Mouse (Mus musculus) c-Kit-positive CD71-positive TER-119-negative erythroid progenitor cells, embryonic 14.5 days (primary cell): ENCODE results near the gene Agxt.

ENCODE experiments used
- DNase-seq: peaks from one replicate; pipeline ENCODE4 v3.0.0-alpha.2; 2013; ENCODE audit warnings: low read depth

Gene Agxt

GRCm38 (mm10) chr1:93135036-93135526, at the start of gene Agxt:
Gene Agxt (plus strand): TSS chr1:93135240.
- no peak for DNase-seq

DNA sequence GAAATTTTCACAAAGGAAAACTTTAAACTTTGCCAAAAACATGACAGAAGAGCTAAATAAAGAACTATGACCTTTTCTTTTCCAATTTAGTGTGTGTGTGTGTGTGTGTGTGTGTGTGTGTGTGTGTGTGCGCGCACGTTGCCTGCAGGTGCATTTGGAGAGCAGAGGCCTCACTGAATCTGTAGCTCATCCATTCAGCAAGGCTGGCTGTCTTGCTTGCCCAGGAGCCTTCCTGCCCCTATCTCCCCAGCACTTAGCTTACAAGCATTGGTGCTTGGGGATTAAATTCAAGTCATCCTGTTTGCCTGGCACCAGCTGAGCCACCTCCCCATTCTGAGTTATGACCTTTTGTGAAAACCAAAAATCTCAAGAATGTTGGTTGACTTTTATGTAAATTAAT, 42.5 kb upstream of the Agxt start:
- no peak for DNase-seq

DNA sequence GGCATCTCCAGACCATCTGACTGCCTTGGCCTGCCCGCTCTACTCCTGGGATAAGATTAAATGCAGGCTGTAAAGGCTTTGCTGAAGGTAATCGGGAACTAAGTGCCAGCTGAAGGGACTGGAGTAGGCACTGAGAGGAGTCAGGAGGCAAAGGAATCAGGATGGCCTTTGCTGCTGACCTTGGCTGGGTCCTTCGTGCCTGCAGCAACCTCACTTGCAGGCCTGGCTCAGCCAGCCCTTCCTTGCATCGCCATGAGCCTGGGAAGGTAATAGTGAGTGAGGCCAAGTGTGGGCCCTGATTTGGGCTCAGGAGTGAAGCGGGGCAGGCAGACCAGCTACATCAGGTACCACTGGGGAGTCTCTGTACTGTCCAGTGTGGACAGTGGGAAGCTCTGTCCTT, 36.1 kb upstream of the Agxt start:
- no peak for DNase-seq

- DNase-seq, result no peak
Measured at GRCm38 (mm10) chr1:93100243-93100575, 34.8 kb upstream of the Agxt start.

DNA sequence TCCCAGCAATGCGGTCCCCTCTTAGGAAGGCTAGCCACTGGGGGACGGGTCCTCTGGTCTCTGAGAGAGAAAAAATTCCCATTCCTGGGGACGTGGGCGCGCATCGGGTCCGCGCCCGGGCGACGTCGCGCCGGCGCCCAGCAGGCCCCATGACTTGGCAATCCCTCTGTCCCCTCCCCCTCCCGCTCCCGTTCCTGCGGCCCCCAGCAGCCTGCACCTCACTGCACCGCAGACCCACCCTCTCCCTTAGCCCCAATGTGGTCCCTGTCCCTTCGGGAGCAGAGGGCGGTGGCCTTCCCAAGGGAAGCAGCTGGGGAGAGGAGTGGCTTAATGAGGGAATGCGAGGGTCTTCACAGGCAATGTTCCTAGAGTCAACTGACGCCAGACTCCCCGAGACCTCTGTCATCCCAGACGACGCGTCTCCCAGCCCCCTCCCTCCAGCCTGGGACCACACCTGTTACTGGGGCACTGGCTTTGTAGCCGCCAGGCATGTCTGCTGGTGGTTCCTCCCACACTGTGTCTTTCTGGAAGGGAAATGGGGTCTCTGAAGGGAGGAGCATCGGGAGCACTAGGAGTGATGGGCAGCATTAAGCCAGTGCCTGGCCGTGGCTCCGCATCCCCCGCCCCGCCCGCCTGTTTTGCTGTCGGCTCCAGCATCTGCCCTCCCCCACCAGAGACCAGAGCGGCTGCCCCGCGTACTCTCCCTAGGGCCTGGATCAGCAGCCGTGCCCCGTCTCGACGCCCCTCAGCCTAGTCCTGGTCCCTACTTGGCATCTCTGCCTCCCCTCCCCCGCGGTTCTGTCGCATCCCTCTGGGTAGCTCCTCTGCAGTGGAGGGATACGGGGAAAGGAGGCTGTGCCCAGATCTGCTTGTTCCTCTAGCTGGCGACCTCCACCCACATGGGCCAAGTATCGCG, 34.2 kb upstream of the Agxt start:
- DNase-seq, result no peak

GRCm38 (mm10) chr1:93101571-93102061, 33.4 kb upstream of the Agxt start, which contains the start of gene Kif1a:
Gene Kif1a (minus strand): TSS chr1:93101951.
- DNase-seq, result no peak

- DNase-seq, result no peak
Measured at GRCm38 (mm10) chr1:93102700-93103099, 32.3 kb upstream of the Agxt start.

DNA sequence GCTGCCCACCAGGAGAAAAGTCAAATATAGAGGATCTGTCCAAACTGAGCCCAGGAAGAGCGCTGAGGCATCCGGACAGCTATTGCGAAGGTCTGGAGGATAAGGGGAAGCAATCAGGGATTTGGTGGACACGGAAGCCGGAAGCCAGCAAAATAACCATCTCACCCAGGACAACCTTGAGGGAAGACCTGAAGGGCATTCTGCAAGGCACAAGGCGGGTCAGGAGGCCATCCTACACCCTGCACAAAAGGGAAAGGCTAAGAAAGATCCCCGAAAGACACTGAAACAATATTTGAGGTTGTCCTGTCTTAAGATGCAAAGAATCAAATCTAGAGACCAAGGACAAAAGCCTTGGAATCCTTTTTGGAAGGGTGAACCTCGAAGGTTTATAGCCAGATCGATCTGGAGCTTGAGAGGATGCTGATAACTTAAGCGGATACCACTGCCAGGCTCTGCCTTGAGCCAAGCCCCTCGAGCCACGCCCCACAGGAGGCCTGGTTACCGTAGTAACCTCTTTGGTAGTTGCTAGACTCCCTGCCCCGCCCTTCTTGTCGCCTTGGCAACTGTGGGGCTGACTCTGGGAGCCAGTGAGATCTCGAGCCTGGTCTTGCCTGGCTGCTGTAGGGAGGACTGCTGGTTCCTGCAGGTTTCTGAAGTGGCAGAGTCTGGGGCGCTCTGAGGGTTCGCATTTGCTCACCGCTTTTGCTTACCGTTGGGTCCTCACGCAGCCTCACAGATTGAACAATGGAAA, 20.2 kb upstream of the Agxt start:
- DNase-seq, result peak; percentile 15

DNA sequence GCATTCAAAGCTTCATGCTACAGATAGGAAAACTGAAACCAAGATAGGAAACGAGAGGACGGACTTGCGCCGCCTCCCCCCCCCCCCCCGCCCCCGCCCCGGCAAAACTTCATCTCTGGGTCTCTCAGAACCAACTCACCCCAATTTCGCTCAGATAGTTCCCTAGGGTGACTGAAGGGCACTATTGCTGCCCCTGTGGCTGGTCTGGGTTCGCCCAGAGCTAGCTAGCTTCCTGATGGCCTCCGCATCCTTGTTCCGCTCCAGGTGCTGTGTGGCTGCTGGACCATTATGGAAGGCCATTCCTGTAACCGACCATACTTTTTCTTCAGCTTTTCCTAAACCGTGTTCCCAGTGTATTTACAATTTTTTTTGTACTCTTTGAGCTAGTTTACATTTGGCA, 19.6 kb upstream of the Agxt start:
- no peak for DNase-seq

DNA sequence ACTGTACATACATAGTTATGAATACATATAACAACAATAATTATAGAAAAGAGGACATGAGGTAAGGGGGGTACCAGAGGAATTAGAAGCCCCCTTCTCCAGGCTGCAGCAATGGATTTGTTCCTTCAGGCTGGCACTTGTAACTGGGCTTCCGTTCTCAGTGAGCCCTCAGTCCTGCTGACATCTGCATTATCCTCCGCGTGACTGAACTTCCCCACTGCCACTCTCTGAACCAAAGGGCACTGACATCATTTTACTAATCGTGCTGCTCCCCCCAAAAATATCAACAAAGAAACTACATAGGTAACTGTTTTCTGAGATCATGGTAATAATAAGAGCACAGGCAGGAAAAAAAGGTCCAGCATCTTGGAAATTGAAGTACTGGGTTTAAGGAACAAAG, 16.2 kb upstream of the Agxt start:
- no peak for DNase-seq

DNA sequence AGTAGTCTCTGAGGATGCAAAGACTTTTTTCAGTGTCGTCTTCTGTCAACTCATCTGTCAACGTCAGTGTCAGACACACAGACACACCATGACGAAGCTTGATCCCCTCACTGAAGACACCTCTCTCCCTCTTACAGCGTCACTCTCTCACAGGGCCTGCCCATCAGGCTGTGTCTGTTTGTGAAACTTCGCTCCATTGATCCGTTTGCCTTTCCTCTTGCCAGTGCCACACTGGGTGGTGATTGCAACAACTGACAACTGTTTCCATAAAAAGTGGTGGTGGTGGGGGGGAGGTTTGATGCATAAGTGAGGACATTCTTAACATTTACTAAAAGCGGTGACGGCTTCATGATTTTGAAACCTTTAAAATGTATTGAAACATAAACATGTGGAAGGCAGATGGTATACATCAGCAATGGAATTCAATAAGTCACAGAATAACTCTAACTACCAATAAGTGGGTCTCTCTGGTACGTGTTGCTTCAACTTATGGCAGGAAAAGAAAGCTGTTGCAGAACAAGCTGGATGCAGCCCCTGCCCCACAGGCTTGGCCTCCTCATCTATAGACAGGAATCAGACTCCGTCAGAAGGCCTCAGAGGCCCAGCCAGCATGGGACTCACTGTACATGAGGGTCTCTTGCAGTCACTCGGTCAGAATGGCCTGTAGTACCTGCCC, 11.7 kb upstream of the Agxt start:
- no peak for DNase-seq

DNA sequence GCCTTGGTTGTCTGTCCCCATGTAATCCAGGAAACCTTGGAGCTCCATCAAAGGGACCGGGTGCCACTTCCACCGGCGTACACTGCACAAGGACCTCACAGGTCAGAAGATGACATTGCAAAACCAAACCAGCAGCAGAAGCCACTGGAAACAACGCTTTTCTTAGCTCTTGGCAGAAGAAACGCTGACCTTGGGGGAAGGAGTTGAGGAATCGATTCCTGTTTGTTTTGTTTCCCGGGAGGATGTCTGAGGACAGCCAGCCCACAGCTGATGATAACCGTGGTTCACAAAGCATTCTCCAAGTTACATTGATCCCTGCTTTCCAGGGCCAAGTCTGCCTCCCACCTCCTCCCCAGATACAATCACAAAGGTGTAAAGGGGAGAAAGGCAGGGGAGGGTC, 11.0 kb upstream of the Agxt start:
- no peak for DNase-seq

DNA sequence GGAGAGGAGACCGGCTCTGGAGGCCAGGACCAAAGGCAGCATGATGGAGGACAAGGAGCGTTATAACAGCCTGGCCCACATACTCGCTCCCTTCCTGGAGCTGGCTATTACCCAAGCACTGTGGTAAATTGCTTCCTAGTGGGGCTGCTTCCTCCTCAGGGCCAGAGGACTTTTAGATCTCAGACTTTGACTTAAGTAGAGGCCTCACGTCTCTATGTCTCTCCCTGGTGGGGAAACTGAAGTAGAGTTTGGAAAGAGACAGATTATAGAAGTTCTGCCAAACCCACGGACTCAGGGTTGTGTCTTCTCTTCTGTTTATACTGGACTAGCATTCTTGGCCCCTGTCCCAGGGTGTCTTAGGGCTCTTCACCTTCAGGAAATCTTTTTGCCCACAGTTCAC, 9.8 kb upstream of the Agxt start:
- DNase-seq, result no peak

- DNase-seq, result no peak
Measured at GRCm38 (mm10) chr1:93128209-93128608, 6.8 kb upstream of the Agxt start.

DNA sequence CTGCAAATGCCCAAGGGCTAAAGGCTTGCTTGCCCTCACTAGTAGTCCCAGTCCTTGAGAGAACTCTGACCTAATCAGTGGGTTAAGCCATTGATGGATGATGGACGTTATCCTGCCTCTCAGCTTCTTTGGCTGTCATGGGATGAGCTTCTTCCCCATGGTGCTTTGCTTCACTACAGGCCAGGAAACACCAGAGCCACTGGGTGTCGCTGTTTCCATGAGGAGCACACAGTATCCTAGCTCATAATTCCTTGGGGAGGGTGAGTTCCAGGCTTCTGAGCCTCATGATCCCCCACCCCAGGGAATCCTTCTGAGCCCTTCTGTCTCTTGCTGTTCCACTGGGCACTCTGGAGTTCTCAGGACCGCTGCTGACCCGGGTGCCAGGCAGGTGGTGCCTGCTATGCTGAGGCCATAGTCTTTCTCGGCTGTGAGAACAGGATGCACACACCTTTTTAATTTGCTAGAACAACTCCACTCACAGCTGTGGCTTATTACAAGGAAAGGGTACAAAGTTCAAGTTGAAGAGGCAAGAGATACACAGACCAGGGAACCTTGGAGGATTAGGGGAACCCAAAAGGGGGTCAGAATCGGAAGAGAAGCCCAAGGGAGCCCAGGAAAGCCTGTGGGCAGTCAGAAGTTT, 6.2 kb upstream of the Agxt start:
- DNase-seq, result no peak

DNA sequence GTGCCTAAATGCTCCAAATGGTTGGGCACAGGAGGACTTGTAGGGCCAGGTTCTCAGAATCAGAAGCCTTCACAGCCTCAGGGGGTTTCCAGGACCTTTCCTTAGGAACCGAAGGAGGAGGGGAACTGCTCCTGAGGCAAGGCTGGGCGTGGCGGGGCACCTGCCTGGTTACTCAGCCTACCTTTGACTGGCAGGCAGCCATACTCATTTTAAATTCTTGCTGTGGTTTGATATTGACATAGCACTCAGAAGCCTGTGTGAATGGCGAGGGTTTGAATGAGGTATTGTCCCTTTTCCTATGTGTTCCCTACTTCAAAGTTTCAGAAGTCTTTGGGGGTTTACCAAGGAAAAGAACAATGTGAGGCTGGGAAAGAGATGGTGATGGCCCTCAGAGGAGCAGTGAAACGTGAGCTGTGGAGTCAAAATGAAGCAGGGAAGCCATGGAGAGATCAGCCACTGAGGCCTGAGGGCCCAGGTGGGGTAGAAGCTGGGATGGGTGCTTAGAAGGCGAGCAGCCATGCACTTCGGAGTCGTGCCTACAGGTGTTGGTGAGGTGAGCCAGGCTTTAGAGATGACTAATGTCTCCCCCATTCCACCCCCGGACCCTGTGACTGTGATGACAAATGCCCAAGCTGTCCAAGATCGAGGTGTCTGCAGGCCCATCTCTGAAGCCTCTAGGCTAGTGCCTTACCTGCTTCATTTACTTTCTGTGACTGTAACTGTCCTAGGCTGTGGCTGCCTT, 4.6 kb upstream of the Agxt start:
- DNase-seq, result no peak

DNA sequence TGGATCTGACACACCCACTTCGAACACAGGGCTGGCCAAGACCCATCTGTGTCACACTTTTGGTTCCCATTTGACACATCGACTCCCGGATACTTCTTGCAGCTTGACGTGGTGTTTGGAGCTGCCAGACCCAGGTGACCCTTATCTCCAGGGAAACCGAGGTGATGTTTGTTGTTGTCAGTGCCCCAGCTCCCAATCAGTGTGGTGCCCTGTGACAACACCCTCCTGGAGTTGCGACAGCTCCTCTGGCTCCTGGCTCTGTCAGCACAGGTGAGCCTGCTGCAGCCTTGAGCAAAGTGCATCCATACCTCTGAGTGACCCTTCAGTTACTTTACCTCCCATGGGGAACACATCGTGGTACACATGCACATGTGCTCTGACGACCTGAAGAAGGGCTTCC, 2.4 kb upstream of the Agxt start:
- no peak for DNase-seq

DNA sequence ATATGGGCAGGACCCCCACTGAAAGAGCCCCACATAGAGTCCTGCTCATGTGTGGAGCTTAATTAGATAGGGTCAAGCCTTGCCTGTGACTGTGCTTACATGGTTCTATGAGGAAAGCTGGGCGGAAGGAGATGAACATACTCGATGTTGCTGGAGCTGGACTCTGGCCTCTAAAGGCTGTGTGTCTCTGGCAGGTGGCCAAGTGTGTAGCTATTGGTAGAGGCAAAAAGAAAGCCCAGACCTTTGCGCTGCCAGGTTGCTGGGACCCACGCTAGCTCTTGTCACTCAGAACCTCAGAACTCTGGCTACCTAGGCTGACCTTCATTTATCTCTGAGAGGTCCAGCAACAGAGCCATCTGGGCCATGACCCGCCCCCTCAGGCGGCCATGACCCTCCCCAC, 3.5 kb downstream of the Agxt start:
- DNase-seq, result no peak

DNA sequence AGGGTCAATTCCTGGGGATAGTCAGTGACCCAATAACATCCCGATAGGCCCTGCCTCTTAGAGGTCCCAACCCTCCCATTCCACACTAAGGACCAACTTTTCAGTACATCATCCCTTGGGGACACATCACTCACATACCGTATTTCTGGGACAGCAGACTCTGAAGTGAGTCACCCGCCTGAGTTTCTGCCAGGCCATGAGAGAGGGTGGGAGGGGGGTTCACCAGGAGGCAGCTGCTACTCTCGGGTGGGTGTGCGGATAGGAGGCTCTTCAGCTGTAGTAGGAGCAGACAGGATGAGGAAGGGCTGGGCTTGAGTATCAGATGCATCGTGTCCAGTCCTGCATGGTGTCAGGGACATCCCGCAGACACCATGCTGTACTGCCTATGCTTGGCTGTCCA, 4.7 kb downstream of the Agxt start:
- no peak for DNase-seq

DNA sequence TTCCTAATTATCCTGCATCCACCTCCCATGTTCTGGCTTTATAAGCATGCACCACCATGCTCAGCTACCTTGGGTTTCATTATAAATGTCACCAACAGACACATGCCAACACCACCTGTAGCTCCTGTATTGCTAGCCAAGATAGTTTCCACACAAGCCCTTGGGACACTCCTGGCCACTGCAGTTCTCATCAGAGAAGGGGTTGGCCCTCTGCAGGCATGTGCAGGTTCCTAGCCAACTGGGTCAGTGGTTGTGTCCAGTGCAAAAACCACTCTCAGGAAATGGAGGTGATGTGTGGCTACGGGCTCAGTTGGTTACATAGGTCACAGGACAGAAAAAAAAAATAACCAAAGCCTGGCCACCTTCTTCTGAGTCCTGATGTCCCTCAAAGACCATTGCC, 7.8 kb downstream of the Agxt start:
- no peak for DNase-seq

GRCm38 (mm10) chr1:93144176-93144575, 9.1 kb downstream of the Agxt start:
- DNase-seq, result no peak
